Mouse (Mus musculus) bone marrow macrophage, adult 2 months (primary cell): ENCODE measurements around the gene Bcl9l.

Experiments used
- CTCF ChIP-seq: IDR thresholded peaks from 2 replicates; pipeline ENCODE4 v1.5.1; 2012; ENCODE audit warnings: low read depth, mild to moderate bottlenecking, low read length, moderate library complexity
- POLR2A ChIP-seq: IDR thresholded peaks from 2 replicates; pipeline ENCODE4 v1.6.1; 2012; ENCODE audit warnings: mild to moderate bottlenecking, low read depth, low read length, borderline replicate concordance

GRCm38 (mm10) chr9:44440961-44441360 is 41.7 kb upstream of the Bcl9l start, which contains the start of gene Foxr1:
- TF ChIP-seq CTCF (no peak), POLR2A (no peak)
